Mouse (Mus musculus): ENCODE measurements around the gene Endou. TPM values are rescaled to one million over a fixed set of nuclear protein-coding genes. Genes with fewer than 3 reads are reported as not detected.

The Endou gene
- polyA plus RNA-seq, 1 experiment from 2014 or later: 0.20 TPM

- H3K27ac ChIP-seq (ENCODE audit: low read length): no peak overlapping the region
- ATAC-seq (ENCODE audit: insufficient number of reproducible peaks, insufficient read depth, low FRiP score, low read depth): no peak
- no peaks in the 10 kb centered on the region for H3K9me3 ChIP-seq (ENCODE audit: control insufficient read depth, low read depth, low read length)
- H3K9ac ChIP-seq (replicated peaks; ENCODE audit: low read depth, low read length): no peak overlapping the region
- H3K4me2 ChIP-seq (replicated peaks; ENCODE audit: low read depth, low read length): no peak overlapping the region
- H3K36me3 ChIP-seq (ENCODE audit: control insufficient read depth, insufficient read depth, low read length): no peaks in the 10 kb centered on the region
- H3K4me1 ChIP-seq (ENCODE audit: control insufficient read depth, insufficient read depth, low read length): no peaks in the 10 kb centered on the region
- H3K4me3 ChIP-seq (ENCODE audit: low read depth, low read length): no peak overlapping the region
- 87% methylated on average over 11 of the region's 11 CpGs for WGBS
- no peaks in the 10 kb centered on the region for H3K27me3 ChIP-seq (ENCODE audit: control insufficient read depth, insufficient read depth, low read length)
Observed at GRCm38 (mm10) chr15:97731988-97732387, 849 bp upstream of the Endou start.

- H3K4me2 ChIP-seq (replicated peaks; ENCODE audit: low read depth, low read length): no peak overlapping the region
- no peaks in the 10 kb centered on the region for H3K4me1 ChIP-seq (ENCODE audit: control insufficient read depth, insufficient read depth, low read length)
- ATAC-seq (ENCODE audit: insufficient number of reproducible peaks, insufficient read depth, low FRiP score, low read depth): no peak
- H3K9ac ChIP-seq (replicated peaks; ENCODE audit: low read depth, low read length): no peak overlapping the region
- H3K27me3 ChIP-seq (ENCODE audit: control insufficient read depth, insufficient read depth, low read length): no peaks in the 10 kb centered on the region
- H3K9me3 ChIP-seq (ENCODE audit: control insufficient read depth, low read depth, low read length): no peaks in the 10 kb centered on the region
- WGBS: 52% methylated on average over 6 of the region's 6 CpGs
- H3K27ac ChIP-seq (ENCODE audit: low read length): no peak overlapping the region
- H3K36me3 ChIP-seq (ENCODE audit: control insufficient read depth, insufficient read depth, low read length): no peaks in the 10 kb centered on the region
- H3K4me3 ChIP-seq (ENCODE audit: low read depth, low read length): no peak overlapping the region
Observed at GRCm38 (mm10) chr15:97730365-97730764, 774 bp downstream of the Endou start.

GRCm38 (mm10) chr15:97728804-97729203 is 2.3 kb downstream of the Endou start:
- H3K36me3 ChIP-seq (ENCODE audit: control insufficient read depth, insufficient read depth, low read length): no peaks in the 10 kb centered on the region
- no peak overlapping the region for H3K9ac ChIP-seq (replicated peaks; ENCODE audit: low read depth, low read length)
- no peaks in the 10 kb centered on the region for H3K4me1 ChIP-seq (ENCODE audit: control insufficient read depth, insufficient read depth, low read length)
- no peak for ATAC-seq (ENCODE audit: insufficient number of reproducible peaks, insufficient read depth, low FRiP score, low read depth)
- no peaks in the 10 kb centered on the region for H3K27me3 ChIP-seq (ENCODE audit: control insufficient read depth, insufficient read depth, low read length)
- H3K4me2 ChIP-seq (replicated peaks; ENCODE audit: low read depth, low read length): no peak overlapping the region
- no peak overlapping the region for H3K4me3 ChIP-seq (ENCODE audit: low read depth, low read length)
- H3K9me3 ChIP-seq (ENCODE audit: control insufficient read depth, low read depth, low read length): no peaks in the 10 kb centered on the region
- WGBS: 58% methylated on average over 7 of the region's 7 CpGs
- no peak overlapping the region for H3K27ac ChIP-seq (ENCODE audit: low read length)

- Histone ChIP-seq H3K9ac (replicated peaks; ENCODE audit: low read depth, low read length) (no peak overlapping the region), H3K4me2 (replicated peaks; ENCODE audit: low read depth, low read length) (no peak overlapping the region), H3K4me1 (ENCODE audit: control insufficient read depth, insufficient read depth, low read length) (no peaks in the 10 kb centered on the region), H3K27me3 (ENCODE audit: control insufficient read depth, insufficient read depth, low read length) (no peaks in the 10 kb centered on the region), H3K9me3 (ENCODE audit: control insufficient read depth, low read depth, low read length) (no peaks in the 10 kb centered on the region), H3K36me3 (ENCODE audit: control insufficient read depth, insufficient read depth, low read length) (no peaks in the 10 kb centered on the region), H3K27ac (ENCODE audit: low read length) (no peak overlapping the region), H3K4me3 (ENCODE audit: low read depth, low read length) (no peak overlapping the region)
- no peak for ATAC-seq (ENCODE audit: insufficient number of reproducible peaks, insufficient read depth, low FRiP score, low read depth)
- 75% methylated on average over 11 of the region's 11 CpGs for WGBS
Observed at GRCm38 (mm10) chr15:97728394-97728793, 2.7 kb downstream of the Endou start.

- H3K9ac ChIP-seq (replicated peaks; ENCODE audit: low read depth, low read length): no peak overlapping the region
- no peak overlapping the region for H3K4me2 ChIP-seq (replicated peaks; ENCODE audit: low read depth, low read length)
- no peak overlapping the region for H3K4me3 ChIP-seq (ENCODE audit: low read depth, low read length)
- no peak for ATAC-seq (ENCODE audit: insufficient number of reproducible peaks, insufficient read depth, low FRiP score, low read depth)
- H3K27me3 ChIP-seq (ENCODE audit: control insufficient read depth, insufficient read depth, low read length): no peaks in the 10 kb centered on the region
- no peaks in the 10 kb centered on the region for H3K36me3 ChIP-seq (ENCODE audit: control insufficient read depth, insufficient read depth, low read length)
- no peaks in the 10 kb centered on the region for H3K9me3 ChIP-seq (ENCODE audit: control insufficient read depth, low read depth, low read length)
- H3K27ac ChIP-seq (ENCODE audit: low read length): no peak overlapping the region
- H3K4me1 ChIP-seq (ENCODE audit: control insufficient read depth, insufficient read depth, low read length): no peaks in the 10 kb centered on the region
- WGBS: 76% methylated on average over 5 of the region's 5 CpGs
Observed at GRCm38 (mm10) chr15:97727520-97727919, 3.6 kb downstream of the Endou start.

- Histone ChIP-seq H3K27me3 (ENCODE audit: control insufficient read depth, insufficient read depth, low read length) (no peaks in the 10 kb centered on the region), H3K4me3 (ENCODE audit: low read depth, low read length) (no peak overlapping the region), H3K9ac (replicated peaks; ENCODE audit: low read depth, low read length) (no peak overlapping the region), H3K36me3 (ENCODE audit: control insufficient read depth, insufficient read depth, low read length) (no peaks in the 10 kb centered on the region), H3K4me1 (ENCODE audit: control insufficient read depth, insufficient read depth, low read length) (no peaks in the 10 kb centered on the region), H3K4me2 (replicated peaks; ENCODE audit: low read depth, low read length) (no peak overlapping the region), H3K27ac (ENCODE audit: low read length) (no peak overlapping the region), H3K9me3 (ENCODE audit: control insufficient read depth, low read depth, low read length) (no peaks in the 10 kb centered on the region)
- ATAC-seq (ENCODE audit: insufficient number of reproducible peaks, insufficient read depth, low FRiP score, low read depth): no peak
- 70% methylated on average over 8 of the region's 8 CpGs for WGBS
Observed at GRCm38 (mm10) chr15:97727048-97727447, 4.1 kb downstream of the Endou start.

GRCm38 (mm10) chr15:97726310-97726709 is 4.8 kb downstream of the Endou start:
- no peaks in the 10 kb centered on the region for H3K27me3 ChIP-seq (ENCODE audit: control insufficient read depth, insufficient read depth, low read length)
- H3K36me3 ChIP-seq (ENCODE audit: control insufficient read depth, insufficient read depth, low read length): no peaks in the 10 kb centered on the region
- no peak for ATAC-seq (ENCODE audit: insufficient number of reproducible peaks, insufficient read depth, low FRiP score, low read depth)
- H3K4me1 ChIP-seq (ENCODE audit: control insufficient read depth, insufficient read depth, low read length): no peaks in the 10 kb centered on the region
- no peak overlapping the region for H3K4me2 ChIP-seq (replicated peaks; ENCODE audit: low read depth, low read length)
- H3K27ac ChIP-seq (ENCODE audit: low read length): no peak overlapping the region
- no peak overlapping the region for H3K9ac ChIP-seq (replicated peaks; ENCODE audit: low read depth, low read length)
- H3K4me3 ChIP-seq (ENCODE audit: low read depth, low read length): no peak overlapping the region
- H3K9me3 ChIP-seq (ENCODE audit: control insufficient read depth, low read depth, low read length): no peaks in the 10 kb centered on the region
- WGBS: 79% methylated on average over 13 of the region's 13 CpGs

GRCm38 (mm10) chr15:97725198-97725785 is 5.8 kb downstream of the Endou start:
- no peak for ATAC-seq (ENCODE audit: insufficient number of reproducible peaks, insufficient read depth, low FRiP score, low read depth)

More at GRCm38 (mm10) chr15:97725198-97725785, 5.8 kb downstream of the Endou start:
- H3K9ac ChIP-seq (replicated peaks; ENCODE audit: low read depth, low read length): no peak overlapping the region
- H3K27me3 ChIP-seq (ENCODE audit: control insufficient read depth, insufficient read depth, low read length): no peaks in the 10 kb centered on the region
- WGBS: 74% methylated on average over 6 of the region's 6 CpGs
- H3K4me1 ChIP-seq (ENCODE audit: control insufficient read depth, insufficient read depth, low read length): no peaks in the 10 kb centered on the region
- H3K9me3 ChIP-seq (ENCODE audit: control insufficient read depth, low read depth, low read length): no peaks in the 10 kb centered on the region
- H3K4me2 ChIP-seq (replicated peaks; ENCODE audit: low read depth, low read length): no peak overlapping the region
- H3K4me3 ChIP-seq (ENCODE audit: low read depth, low read length): no peak overlapping the region
- no peak overlapping the region for H3K27ac ChIP-seq (ENCODE audit: low read length)
- no peaks in the 10 kb centered on the region for H3K36me3 ChIP-seq (ENCODE audit: control insufficient read depth, insufficient read depth, low read length)
